Mouse (Mus musculus) WW6 (cell line): ENCODE results near the gene Sh3glb2.

Source experiments
- DNase-seq: peaks from one replicate; pipeline ENCODE4 v3.0.0-alpha.2; 2013; ENCODE audit warnings: low read depth, low spot score

Gene Sh3glb2

DNA sequence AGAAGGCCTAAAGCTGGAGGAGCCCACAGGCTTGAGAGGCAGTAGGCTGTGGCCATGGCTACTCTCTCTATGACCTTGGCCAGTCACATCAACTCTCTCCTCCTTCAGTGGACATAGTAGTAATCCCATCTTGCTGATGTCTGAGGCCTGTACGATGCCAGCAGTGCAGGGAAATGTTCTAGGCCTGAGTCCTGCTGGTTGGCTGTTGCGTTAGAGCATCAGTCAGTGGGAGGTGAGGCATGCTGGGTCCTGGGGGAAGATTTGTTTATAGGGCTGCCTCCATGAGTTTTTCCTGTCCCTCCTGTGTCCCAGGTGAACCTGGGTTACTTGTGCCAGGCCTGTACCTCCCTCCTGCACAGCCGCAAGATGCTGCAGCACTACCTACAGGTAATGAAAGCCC is 17.1 kb downstream of the Sh3glb2 start:
- DNase-seq = no peak

DNA sequence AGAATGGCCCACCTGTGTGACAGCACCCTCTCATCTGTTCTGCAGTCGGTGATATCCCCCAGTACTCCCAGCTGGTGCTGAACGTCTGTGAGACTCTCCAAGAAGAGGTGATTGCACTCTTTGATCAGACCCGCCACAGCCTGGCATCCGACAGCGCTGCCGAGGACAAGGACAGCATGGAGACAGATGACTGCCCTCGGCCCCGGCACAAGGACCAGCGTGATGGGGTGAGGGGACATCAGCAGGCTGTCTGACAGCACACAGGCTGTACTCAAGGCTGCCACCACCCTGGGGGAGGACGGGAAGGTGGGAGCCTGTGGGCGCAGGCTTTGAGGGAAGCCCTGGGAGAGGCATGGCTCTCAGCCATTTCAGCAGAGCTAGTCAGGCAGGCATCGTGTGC is 22.0 kb downstream of the Sh3glb2 start:
- no peak for DNase-seq

DNA sequence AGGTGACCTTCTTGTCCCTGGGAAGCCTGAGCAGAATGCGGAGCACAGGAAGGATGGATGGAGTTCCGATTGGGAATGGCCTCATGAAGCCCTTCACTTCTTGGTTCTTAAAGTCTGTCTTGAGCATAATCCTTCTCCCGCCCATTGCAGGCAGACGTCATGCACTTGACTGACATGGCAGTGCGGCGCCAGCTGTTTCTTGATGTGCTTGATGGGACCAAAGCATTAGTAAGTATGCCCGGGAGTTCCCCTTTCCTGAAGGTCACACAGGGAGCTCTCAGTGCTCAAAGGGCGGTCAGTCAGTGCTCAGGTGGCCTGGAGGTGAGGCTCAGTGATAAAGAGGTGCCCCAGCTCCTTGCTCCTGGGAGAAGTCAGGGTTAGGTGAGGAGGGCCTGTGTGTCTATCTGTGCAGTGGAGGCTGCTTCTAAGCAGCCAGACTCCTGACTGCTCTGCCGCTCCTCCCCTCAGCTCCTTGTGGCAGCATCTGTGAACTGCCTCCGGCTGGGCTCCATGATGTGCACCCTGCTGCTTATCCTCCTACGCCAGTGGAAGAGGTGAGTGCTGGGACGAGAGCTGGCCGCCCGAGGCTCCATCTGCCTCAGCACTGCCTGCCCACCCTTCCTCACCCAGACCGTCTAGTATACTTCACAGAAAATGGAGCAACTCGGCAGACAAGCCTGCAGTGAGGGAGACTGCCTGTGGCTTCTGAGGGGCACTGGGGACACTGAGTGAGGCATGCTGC is 22.8 kb downstream of the Sh3glb2 start:
- peak; percentile 26 for DNase-seq

DNA sequence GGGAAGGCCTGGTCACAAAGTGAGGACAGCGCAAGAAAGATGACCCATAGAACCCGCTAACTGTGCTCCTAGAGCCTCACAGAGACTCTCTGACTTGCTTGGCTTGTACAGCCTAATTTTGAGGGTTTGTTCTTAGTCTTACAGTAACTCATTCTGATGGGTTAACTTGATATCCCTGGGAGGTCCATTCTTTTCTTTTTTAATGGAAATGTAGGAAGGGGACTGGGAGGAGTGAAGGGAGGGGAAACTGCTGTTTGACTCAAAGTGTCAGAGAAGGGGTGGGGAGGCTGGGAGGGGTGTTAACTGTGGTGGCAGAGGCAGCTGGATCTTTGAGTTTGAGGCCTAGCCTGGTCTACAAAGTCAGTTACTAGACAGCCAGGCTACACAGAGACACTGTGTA is 23.8 kb downstream of the Sh3glb2 start:
- peak; percentile 55 for DNase-seq

DNA sequence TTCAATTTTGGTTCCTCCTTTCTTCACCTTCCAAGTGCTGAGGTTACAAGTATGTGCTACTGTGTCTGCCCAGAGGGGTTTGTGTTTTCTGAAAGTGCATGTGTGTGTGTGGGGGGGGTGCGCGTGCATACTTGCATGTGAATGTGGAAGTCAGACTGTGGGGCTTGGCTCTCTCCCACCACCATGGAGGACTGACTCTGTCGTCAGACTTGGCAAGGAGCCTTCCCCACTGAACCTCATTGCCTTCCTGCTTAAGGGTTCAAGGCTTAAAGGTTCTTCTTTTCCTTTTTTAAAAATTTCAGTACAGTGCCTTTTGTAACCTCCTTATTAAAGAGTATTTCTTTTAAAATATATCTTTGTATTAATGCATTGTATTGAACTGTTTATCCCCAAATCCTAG is 30.3 kb downstream of the Sh3glb2 start:
- DNase-seq = no peak

DNA sequence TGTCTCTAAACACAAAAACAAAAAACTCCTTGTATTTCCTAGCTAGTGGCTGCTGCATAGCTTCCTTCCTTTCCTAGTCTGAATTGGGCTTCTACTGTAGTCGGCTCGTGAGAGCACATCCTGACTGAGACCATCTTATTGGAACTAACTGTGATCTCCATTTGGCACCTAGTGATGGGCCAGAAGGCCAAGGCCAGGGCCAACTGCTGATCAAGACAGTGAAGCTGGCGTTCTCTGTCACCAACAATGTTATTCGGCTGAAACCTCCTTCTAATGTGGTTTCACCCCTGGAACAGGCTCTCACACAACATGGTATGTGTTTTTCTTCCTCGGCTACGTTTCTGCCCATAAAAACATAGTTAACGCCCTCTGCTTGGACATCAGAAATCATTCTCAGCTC is 31.9 kb downstream of the Sh3glb2 start:
- DNase-seq = no peak

DNA sequence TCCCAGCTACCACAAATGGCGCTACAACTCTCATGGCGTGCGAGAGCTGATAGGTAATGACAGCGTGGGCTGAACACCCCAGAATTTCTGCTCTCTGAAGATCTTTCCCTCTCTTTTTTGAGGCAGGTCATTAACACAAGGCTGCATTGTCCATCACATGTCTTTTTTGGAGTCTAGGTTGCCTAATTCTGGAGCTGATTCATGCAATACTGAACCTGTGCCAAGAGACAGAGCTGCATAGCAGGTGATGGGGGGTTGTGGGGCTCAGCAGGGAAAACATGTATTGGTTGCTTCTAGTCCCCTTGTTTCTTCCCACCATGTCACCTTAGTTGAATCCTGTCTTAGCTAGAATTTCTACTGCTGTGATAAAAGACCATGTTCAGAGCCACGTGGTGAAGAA is 33.8 kb downstream of the Sh3glb2 start:
- no peak for DNase-seq

DNA sequence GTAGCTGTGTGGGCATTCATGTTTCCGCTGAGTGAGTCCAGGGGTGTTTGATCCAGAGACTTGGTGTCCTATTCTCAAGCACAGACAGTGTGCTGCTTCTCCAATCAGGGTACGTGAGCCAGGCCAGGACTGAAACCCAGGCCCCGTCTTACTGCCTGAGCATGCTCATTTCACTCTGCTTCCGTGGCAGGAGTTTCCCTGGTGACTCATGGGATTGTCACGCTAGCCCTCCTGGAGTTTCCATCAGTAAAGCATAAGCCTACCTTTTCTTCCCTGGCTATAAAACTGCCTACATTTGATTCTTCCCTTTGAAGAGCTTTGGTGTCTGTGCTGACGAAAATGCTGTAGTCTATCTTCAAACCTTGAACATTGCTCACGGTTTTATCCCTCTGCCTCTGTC is 36.0 kb downstream of the Sh3glb2 start:
- DNase-seq = no peak

DNA sequence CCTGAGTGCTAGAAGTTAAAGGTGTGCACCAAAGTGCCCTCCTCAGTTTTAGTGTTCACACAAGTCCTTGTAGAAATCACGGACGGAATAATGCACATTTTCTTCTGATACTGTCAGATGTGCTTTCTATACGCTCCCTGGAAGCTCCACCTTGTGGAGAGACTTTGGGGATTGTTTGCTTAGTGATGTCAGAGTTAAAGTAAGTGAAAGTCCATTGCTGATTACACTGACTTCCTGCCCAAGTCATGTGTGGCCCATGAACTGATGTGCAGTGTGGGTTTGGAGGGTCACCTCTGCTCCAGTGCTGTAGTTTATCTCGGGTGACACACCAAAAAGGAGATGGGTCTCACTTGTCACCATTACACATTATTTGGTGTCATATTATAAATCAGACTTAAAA is 39.9 kb downstream of the Sh3glb2 start:
- DNase-seq = no peak

DNA sequence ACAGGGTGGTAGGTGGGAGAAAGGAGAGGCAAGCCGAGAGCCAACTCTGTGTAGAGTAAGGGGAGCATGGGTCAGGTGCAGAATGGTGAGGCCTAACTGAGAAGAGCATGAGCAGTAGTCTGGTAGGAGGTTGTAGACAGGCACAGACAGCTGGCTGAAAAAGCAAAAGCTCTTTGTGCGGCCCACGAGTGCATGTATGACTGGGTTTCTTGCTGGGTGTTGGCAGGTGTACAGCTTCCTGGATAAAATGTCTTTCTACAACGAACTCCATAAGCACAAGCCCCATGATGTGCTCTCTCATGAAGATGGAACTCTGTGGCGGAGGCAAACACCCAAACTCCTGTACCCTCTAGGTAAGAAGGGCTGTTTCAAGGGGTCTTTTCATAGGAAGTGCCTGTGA is 42.2 kb downstream of the Sh3glb2 start:
- no peak for DNase-seq

DNA sequence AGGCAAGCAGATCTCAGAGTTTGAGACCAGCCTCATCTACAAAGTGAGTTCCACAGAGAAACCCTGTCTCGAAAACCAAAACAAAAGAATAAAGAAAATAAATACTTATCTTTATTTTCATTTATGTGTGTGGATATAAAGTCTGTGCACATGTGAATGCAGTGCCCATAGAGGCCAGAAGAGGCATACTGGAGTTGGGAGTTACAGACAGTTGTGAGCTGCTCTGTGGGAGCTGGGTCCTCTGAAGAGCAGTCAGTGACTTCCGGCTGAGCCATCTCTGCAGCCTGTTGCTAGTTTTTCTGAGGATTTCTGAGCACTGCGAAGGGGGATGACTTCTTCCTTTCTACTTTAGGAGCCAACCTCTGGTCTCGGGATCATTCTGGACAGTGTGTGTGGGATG is 43.0 kb downstream of the Sh3glb2 start:
- no peak for DNase-seq

DNA sequence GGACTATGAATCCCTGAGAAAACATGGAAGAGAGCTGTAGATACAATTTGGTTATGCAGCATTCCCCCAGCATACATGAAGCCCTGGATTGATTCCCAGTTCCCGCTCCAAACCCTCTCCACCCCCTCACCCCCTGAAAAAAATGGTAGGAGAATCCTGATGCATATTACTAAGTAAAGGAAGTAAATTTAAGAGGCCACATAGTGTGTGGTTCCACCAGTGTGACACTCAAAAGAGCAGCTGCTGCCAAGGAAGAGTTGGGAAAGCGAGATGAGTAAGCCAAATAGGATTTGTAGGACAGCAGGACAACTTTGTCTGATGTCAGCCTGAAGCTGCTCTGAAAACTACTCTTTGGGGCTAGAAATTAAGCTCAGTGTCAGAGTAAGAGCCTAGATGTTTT is 47.7 kb downstream of the Sh3glb2 start:
- DNase-seq = no peak

DNA sequence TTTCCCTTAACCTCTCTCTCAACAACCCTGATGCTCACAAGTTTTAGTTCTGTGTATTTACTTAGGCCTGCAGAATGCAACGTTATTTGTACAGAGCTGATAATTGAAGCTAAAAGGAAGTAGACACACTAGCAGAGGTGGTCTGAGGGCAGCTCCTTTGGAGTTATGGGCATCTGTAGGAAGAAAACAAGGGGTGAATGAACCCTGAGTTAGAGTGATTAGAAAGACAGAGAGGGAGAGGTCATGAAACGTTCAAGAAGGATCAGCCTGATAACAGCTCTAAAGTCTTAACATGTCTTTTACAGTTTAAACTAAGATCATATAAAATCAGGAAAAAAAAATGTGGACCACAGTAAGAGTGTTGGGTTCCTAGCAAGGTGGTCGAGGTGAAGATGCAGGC is 49.8 kb downstream of the Sh3glb2 start:
- no peak for DNase-seq

DNA sequence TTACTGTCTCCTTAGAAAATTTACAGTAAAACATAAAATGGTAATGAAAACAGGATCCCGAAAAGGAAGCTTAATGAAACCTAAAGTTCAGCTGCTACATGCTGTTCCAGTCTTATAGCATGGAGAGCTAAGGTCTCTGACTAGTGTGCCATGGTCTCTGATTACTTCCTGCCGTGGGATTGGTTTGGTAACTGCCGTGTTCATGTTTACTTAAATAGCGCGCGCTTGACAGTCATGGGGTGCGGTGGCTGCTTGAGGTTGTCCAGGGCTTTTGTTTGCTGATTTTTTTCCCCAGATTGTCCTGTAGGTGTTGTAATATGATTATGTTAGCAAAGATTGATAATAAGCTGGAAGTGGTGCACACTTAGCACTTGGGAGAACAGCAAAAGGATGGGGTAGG is 53.0 kb downstream of the Sh3glb2 start:
- no peak for DNase-seq

DNA sequence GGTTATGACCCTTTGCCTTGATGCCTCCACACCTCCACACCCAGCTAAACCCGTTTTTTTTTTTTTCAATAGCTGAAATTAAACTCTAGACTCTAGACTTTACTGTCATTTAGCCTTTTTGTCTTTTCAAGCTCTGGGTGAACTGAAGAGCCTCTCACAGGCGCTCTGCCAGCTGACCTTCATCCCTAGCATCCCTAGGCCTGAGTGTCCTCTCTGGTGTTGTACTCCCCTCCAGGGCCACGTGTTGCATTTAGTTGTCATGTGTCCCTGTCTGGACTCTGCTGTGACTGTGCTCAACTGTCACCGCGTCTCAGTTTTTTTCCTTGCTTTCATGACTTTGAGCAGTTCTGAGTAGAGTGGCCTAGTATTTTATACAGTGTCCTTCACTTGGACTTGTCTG is 59.2 kb downstream of the Sh3glb2 start:
- no peak for DNase-seq

DNA sequence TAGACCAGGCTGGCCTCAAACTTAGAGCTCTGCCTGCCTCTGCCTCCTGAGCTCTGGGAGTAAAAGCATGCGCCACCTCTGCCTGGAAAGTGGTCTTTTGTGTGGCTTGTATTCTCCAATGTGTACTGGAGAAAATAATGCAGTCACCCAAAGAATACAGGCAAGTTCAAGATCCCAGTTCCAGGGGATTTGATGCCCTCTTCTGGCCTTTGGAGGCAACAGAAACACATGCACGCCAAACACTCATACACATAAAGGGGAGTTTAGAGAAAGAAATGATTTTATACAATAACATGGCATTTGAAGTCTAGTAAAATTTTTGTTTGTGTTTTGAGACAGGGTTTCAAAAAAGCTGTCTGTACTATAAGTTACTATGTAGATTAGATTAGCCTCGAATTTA is 59.6 kb downstream of the Sh3glb2 start:
- no peak for DNase-seq
